Mouse (Mus musculus) kidney, adult 2 months (tissue): ENCODE data around the gene Fdxr.

Experiments
- CTCF ChIP-seq: fragments of 200-500 bp; conservative IDR thresholded peaks from 2 replicates; pipeline ENCODE4 v1.5.1; 2011; ENCODE audit warnings: low read depth, mild to moderate bottlenecking, control low read depth, low read length, moderate library complexity, mixed read lengths; ENCODE audit not compliant: insufficient read depth, insufficient read length
- POLR2A ChIP-seq: fragments of 200-500 bp; IDR thresholded peaks from one replicate; pipeline ENCODE4 v1.6.1; 2011; ENCODE audit warnings: low read depth, low read length, control low read depth

DNA sequence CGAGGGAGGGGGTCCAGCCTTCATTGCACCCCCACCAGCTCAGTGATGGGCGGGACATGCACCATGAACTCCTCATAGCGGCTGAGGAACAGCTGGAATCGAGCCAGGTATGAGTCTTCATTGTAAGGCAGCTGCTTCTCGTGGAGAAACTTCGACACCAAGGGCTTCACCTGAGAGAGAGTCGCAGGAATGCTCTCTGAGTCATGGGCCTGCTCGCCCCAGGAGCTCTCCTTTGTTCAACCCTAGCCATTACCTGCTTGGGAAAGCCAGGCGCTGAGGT is 6.6 kb upstream of the Fdxr start:
- no peak for TF ChIP-seq CTCF
- no peak for TF ChIP-seq POLR2A
